Mouse (Mus musculus) liver, adult (tissue): ENCODE measurements at regions not wholly inside any gene's neighbourhood (a gene's known extent, or its start where the extent isn't known, plus 50 kb on each side); places are given as distances from the start of the nearest gene placed in this dataset.

ENCODE experiments used
- GATA4 ChIP-seq: IDR thresholded peaks from 2 replicates; pipeline ENCODE4 v1.6.1; 2014; ENCODE audit warnings: mild to moderate bottlenecking, low read length; ENCODE audit not compliant: insufficient replicate concordance

DNA sequence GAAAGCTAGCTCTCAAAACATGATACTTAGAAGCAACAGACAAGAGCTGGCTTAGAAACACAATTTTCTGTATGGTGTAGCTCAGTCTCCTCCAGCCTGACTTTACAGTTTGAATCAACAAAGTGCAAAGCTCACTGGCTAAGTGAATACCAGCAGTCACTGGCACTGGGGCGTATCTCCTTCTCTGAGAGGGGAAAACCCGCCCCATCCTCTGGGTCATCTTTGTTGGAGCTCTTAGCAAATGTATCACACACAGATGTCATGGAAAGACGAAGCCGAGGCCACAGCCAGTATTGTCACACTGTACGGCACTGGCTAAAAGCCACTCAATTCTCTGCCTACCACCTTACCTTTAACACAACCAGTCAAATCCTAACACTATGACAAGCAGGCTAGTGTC is 267.8 kb downstream of the Bcor start:
- TF ChIP-seq GATA4: no peak

- TF ChIP-seq GATA4: no peak
Observed at GRCm38 (mm10) chrX:11893606-11894279, 266.4 kb downstream of the Bcor start.

- TF ChIP-seq GATA4: no peak
Observed at GRCm38 (mm10) chrX:11894280-11894662, 265.9 kb downstream of the Bcor start.

DNA sequence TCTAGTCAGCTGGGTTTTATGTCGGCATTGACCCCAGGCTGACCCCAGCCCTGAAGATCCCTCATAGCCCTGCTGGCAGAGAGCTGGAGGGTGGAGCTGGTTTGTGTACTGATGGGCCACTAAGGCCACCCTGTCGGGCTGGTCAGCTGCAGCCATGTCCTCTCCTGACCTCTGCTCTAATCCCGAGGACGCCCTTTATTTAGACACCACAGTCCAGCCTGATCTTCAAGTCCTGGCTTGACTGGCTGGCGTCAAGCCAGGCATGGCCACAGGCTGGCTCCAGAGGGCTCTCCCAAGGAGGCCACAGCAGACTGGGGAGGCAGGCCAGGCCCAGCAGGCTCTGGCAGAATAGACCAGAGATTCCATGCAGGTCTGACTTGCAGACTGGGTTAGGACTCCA is 264.8 kb downstream of the Bcor start:
- no peak for TF ChIP-seq GATA4

DNA sequence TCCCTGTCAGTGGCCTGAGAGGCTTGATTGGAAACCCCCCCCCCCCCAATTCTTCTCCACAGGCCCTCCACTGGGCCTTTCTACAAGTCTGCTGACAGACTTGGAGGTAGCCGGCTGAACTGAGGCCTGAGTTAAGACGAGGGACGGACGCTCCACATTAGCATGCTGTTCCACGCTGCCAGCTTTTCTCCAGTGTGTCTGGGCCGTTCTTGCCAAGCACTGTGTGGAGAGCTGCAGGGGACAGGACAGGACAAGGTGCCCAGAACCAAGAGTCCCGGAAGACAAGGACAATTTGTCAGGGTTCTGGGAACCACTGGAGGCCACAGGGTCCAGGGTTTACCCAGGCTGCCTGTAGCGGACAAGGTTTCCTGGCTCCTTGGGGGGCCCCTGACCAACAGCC is 261.9 kb downstream of the Bcor start:
- TF ChIP-seq GATA4: no peak

DNA sequence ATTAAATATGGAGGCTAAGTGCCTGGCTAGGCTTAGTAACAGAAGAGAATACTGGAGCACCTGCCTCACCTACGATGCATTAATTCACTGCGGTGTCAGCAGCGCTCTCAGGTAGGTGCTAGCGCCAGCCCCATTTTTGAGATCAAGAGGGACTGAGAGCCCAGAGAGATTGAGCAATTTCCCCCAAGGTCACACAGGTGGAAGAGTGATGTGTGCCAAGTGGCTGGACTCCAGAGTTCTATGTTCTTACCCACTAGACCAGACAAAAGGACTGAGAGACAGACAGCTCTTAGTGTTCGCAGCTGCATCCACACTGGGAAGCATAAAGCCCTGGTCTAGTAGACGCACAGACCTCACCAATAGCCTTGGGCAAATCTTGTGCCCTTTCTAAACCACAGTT is 261.1 kb downstream of the Bcor start:
- no peak for TF ChIP-seq GATA4

- no peak for TF ChIP-seq GATA4
Observed at GRCm38 (mm10) chrX:11899914-11900313, 260.2 kb downstream of the Bcor start.

GRCm38 (mm10) chrX:11901791-11902190 is 258.4 kb downstream of the Bcor start:
- no peak for TF ChIP-seq GATA4

DNA sequence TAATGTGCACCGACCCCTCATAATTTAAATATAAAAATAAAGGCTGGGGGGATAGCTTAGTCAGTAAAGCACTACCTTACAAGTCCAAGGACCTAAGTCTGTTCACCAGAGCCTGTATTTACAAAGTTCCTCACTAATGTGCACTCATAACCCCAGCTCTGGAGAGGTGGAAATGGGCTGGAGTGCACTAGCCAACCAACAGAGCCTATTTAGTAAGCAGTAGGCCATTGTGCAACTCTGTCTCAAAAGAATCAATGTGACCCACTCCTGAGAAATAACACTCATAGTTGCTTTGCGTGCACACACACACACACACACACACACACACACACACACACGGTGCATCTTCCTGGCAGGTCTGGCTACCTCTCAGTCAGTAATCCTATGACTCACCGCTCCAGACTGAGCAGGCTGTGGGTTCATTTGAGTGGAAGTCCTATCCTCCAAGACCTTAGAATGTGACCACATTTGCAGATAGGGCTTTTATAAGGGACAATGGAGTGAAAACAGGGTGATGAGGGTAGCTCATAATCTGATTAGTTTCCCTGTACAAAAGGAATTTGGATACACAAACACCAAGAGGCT is 256.9 kb downstream of the Bcor start:
- TF ChIP-seq GATA4: no peak

- TF ChIP-seq GATA4: no peak
Observed at GRCm38 (mm10) chrX:11905231-11905630, 254.9 kb downstream of the Bcor start.

DNA sequence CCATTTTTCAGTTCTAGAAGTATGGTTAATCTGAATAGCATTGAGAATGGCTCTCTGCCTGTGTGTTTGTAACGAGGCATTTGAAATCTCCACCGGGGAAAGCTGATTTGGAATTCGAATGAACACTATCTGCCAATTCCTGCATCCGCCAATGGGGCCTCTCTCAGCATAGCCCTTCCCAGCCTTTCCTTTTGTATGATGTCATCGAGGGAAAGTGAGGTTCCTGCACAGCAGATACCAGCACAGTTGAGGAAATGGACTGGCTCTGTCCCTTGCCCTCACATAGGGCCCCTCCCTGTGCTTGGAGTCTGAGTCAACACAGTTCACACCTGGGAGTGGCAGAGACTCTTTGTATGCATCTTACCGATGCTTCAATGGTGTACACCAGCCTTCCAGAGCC is 253.0 kb downstream of the Bcor start:
- TF ChIP-seq GATA4: no peak

- no peak for TF ChIP-seq GATA4
Observed at GRCm38 (mm10) chrX:11915984-11916383, 244.2 kb downstream of the Bcor start.

GRCm38 (mm10) chrX:11920231-11920630 is 239.9 kb downstream of the Bcor start:
- no peak for TF ChIP-seq GATA4

DNA sequence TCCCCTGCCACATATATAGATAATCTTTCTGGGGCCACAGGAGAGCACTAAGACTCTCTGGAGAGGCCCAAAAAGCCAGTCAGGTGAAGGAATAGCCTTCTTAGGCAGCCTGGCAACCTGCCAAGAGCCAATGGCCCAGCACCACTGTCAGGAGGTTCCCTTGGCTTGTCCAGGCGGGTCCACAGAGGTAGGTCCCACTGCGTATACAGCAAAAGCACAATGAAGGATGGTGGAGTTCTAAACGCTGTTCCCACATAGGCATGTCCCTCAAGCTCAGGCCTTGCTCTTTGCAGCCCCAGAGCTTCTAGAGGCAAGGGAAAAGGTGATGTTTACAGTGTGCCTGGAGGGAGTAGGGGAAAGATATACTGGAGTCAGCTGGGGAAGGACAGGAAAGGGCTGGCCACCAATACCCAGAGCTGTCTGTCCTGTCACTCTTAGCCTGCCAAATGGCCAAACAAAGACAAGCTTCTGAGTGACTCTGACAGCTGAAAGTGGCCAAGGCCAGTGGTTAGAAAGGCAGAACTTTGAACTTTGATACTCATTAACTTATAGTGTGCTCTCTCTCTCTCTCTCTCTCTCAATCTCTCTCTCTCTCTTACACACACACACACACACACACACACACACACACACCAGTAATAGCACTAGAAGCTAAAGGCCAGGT is 235.4 kb downstream of the Bcor start:
- TF ChIP-seq GATA4: no peak

- TF ChIP-seq GATA4: no peak
Observed at GRCm38 (mm10) chrX:11926868-11927535, 233.2 kb downstream of the Bcor start.

DNA sequence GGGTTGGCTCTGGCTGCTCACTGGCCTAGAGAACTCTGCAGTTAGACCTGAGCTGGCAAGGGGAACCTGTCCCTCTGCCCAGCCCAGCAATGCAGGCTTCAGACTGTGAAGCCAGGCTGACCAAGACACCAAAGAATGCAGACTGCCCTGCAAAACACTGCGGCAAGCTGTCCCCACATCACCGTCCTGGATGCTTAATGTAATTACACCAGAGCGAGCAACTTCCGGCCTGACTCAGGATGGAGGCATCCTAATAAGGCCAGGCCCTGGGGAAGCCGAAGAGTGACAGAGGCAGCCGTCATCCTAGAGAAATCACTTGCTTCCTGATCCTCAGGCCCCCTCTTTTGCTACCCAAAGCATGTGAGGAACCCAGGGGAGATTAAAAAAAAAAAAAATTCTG is 230.7 kb downstream of the Bcor start:
- no peak for TF ChIP-seq GATA4
